Mouse (Mus musculus): ENCODE results near the gene Tas1r3.

Gene Tas1r3

DNA sequence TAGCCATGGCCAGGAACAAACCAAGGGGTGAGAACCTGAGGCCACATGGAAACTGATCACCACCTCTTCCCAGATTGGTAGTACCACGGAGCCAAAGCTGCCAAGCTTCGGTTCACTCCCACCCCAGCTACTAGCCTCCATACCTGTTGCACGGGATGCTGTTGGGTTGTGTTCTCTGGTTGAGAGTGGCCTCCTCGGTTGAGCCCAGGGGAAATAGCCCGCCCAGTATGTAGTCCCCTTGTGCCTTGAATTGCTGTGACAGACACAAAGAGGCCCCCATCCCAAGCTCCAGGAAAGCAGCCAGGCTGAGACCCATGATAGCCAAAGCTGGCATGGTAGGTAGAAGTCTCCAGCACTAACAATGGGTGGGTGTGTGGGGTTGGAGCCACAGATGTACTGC lies at the start of gene Tas1r3:
Gene Tas1r3 (minus strand): TSS at position 362 of the 400 bp plus-strand sequence.
- DNase-seq, result no peak

DNA sequence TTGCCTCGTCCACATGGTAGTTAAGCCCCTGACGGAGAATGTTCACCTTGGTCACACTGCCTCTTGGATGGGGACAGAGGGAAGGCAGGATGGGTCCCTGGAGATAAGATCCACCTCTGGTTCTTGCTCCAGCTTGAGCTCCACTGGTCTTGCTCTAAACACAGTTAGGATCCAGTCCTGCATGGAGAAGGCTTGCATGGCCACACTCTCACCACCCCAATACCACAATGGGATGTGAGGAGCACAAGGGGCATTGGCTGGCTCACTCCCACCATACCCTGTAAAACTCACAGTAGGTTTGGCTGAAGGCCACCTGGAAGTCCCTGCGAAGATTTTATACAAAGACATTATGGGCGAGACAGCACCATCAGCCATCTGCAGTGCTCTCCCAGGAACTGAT lies 45.6 kb upstream of the Tas1r3 start:
- DNase-seq, result no peak

- no peak for DNase-seq
Measured at GRCm38 (mm10) chr4:155908281-155908680, 45.1 kb upstream of the Tas1r3 start.

- DNase-seq, result no peak
Measured at GRCm38 (mm10) chr4:155907003-155907402, 43.8 kb upstream of the Tas1r3 start.

- DNase-seq, result no peak
Measured at GRCm38 (mm10) chr4:155906125-155906524, 43.0 kb upstream of the Tas1r3 start.

DNA sequence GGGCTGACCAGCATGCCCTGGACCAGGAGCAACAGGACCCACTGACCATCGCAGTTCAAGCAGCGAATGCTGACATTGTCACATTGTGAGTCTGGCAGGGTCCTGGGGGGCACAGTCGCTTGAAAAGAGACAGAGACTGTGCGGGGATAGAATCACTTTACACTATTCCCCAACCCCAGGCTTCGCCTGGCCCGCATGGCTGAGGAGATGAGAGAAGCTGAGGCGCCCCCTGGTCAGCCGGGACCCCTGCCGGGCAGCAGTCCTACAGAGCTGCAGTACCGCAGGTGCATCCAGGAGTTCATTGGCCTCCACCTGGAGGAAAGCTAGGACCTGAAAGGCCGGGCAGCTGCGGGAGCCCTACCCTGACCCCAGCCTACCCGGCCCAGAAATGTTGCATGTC lies 42.5 kb upstream of the Tas1r3 start:
- no peak for DNase-seq

DNA sequence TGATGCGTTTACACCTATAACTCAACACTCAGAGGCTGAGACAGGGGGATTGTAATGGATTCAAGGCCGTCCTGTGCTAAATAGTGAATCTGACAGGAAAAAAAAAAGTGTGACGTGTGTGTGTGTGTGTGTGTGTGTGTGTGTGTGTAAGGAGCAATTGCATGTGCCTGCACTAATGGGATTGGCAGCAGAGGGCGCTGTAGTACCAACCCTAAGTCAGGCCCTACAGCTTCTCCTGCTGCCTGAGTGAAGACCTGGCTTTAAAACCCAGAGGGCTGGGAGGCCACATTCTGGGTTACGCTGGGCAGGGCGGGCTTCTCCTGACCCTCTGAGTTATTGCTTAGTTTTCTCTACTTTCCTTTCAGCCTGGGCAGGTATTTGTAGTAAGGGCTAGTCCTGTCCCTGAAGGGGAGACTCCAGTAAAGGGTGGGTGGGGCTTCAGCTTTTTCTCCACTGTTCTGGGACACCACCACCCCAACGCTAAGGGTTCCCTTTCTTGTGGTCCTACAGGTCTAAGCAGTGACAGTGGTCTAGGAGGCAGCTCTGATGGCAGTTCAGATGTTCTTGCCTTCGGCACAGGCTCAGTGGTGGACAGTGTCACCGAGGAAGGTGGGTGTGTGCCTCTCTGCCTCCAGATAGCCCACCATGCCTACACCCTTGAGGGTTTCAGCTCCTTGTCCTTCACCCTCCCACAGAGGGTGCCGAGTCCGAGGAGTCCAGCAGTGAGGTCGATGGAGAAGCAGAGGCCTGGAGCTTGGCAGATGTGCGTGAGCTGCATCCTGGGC lies 41.3 kb upstream of the Tas1r3 start:
- peak; percentile 2 for DNase-seq

DNA sequence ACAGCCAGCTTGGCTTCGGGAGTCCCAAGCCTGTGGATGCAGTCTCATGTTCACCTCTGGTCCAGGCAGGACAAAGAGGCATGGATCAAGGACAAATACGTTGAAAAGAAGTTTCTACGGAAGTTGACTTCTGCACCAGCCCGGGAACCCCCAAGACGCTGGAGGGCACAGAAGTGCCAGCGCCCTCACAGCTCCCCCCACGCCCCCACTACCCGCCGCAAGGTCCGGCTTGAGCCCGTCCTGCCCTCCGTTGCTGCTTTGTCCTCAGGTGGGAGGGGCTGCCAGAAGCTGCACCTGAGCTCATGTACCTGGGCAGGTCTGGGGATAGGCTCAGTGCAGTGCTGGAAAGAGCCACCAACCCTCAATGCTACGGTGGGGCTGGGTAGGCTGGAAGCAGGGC lies 40.1 kb upstream of the Tas1r3 start:
- DNase-seq, result no peak

- DNase-seq, result no peak
Measured at GRCm38 (mm10) chr4:155901205-155901604, 38.0 kb upstream of the Tas1r3 start.

DNA sequence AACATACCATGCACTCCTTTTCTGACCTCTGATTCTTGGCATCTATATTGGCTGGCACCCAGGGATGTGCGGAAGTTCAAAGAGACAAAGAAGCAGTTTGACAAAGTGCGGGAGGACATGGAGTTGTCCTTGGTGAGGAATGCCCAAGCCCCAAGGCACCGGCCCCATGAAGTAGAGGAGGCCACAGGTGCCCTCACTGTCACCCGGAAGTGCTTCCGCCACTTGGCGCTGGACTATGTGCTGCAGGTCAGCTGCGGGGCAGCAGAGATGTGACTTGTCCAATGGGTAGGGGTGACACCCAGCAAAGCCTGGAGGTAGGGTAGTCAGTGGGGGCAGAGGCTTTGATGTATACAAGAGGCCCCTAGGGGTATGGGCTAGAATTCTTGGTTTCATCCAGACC lies 36.2 kb upstream of the Tas1r3 start:
- DNase-seq, result no peak

- DNase-seq, result no peak
Measured at GRCm38 (mm10) chr4:155898318-155898717, 35.2 kb upstream of the Tas1r3 start.

- DNase-seq, result no peak
Measured at GRCm38 (mm10) chr4:155896461-155896860, 33.3 kb upstream of the Tas1r3 start.

DNA sequence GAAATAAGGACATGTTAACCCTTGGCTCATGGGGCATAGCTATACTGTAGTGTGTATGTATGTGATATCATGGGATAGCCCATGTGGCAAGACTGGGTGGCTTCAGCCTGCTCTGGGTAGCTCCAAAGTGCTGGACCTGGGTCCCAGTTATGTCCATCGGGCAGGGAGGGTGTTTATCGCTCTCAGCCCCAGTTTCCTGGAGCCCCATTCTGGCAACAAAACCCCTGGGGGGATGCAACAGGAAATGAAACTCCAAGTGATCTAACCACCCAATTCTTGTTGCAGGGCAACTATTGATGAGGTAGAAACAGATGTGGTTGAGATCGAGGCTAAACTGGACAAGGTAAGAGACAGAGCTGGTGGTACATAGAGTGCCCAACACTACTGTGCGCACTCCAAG lies 32.7 kb upstream of the Tas1r3 start:
- DNase-seq, result no peak

- peak; percentile 42 for DNase-seq
Measured at GRCm38 (mm10) chr4:155895216-155895615, 32.1 kb upstream of the Tas1r3 start.

DNA sequence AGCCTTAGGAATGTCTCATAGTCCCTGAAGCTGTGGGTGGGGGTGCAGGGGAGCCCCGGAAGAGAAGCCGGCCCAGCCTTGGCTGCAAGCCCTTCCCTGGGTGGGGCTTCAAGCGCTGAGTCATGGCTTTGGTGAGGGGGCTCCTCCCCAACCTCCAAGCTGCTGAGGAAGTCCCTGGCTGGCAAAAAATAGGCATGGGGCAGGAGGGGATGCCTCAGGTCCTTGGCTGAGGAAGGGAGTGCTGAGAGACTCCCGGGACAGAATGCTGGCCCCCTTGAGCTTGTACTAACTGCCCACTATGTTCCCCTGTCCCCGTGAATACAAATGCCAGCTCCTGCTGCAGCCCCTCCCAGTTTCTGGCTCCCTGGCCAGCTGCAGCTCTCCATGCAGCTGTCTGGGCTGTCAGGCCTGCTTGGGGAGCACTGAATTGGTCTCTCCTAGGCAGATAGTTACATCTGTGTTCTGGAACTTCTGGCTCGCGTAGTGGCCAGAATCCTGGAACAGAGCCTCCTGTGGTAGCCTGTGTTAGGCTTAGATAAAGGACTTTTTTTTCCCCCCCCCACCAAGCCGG lies 31.2 kb upstream of the Tas1r3 start:
- peak; percentile 54 for DNase-seq

GRCm38 (mm10) chr4:155893212-155893690 lies 30.1 kb upstream of the Tas1r3 start:
- no peak for DNase-seq

DNA sequence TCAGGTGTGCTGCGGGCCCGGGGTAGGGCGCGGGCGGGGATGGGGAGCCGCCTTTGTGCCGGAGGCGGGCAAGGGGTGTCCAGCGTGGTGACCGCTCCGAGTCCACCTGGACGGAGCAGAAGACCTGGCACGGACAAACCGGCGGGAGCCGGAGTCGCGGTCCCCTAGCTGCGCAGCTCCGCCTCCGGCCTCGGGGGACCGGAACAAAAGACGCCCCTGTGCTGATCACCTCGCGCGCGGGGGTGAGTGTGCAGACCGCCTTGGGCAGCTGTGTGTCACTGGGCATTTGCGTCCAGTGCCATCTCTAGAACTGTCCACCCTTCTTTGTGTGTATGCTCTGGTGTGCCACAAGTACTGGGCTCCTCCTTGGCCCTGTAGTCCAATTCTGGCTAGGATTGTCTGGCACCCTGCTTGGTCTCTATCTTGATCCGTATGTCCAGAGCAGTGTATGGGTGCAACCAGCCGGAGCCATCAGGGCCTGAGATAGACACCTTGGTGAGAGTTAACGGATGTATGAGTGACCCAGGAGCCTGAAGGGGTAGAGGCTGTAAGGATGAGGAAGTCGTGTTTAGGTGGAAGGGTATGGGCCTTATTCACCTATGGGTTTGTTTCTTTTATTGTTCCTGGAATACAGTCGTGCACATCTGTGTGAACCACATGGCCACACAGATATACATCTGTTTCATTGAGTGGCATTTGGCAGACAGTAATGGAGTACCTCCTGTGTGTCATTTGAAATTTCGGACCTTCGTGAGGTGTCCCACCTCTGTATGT lies 29.5 kb upstream of the Tas1r3 start:
- no peak for DNase-seq

GRCm38 (mm10) chr4:155892017-155892416 lies 28.9 kb upstream of the Tas1r3 start:
- DNase-seq, result peak; percentile 64

DNA sequence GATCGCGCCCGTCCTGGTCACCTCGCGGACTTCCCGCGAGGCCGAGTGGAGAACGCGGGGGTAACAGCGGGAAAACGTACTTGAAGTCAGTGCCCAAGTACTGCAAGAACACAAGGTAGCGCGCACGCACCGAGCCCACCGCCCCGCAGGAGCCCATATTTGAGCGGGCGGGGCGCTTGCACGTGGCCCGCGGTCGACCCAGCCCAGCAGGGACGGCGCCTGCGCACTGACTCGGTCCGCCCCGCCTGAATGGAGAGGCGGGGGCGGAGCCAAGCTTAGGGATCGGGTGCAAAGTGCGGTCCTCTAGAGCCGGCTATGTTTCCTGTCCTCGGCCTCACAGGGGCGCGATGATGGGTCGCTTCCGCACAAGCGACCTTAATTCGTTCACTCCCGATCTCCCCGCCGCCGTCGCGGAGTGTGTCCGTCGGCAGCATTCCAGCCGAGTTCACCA lies 28.4 kb upstream of the Tas1r3 start, which contains the start of the genes Pusl1 and Acap3:
Gene Pusl1 (minus strand): TSS at position 231 of the 451 bp plus-strand sequence.
Gene Acap3 (plus strand): TSS at position 272 of the 451 bp plus-strand sequence.
- DNase-seq, result peak; percentile 93

DNA sequence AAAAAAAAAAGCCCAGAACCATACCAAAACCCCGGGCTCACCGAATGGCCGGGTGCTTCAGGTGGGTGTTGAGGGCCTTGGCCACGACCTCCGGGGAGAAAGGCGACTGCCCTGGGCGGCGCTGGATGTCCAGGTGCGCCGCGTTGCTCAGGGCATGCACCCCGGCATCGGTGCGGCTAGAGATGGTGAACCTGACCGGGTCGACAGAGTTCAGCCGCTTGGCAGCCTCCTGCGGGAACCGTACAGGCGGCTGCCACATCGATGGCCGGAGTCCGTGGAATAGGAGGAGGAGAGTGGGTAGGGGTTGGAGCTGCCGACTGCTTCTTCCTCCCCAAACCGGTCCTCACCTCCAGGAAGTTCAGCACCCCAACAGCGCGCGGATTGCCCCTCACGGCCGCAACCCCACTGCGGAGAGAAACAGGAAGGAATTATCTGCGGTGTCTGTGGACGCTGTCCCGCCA lies 27.9 kb upstream of the Tas1r3 start:
- DNase-seq, result no peak

DNA sequence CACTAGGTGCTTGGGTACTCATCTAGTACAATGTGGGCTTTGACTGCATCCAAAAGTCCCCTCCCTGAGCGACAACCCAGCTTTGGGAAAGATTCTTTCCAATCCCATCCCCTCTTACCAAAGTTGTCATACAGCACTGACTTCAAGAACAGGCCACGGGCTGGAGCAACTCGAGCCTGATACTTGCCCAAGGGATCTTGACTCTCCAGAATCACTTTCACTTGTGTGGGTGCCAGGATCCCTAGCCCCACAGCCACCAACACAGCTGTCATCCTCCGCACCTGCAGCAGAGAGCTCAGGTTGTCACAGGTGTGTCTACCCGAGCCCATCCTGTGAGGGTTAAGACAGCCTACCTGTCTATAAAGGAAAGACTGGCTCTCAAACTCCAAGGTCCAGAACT lies 26.2 kb upstream of the Tas1r3 start:
- DNase-seq, result no peak

- no peak for DNase-seq
Measured at GRCm38 (mm10) chr4:155888181-155888580, 25.0 kb upstream of the Tas1r3 start.

GRCm38 (mm10) chr4:155887674-155888073 lies 24.5 kb upstream of the Tas1r3 start:
- DNase-seq, result no peak

All from kidney, adult 11 months (tissue).